Mouse (Mus musculus): ENCODE data around the gene Npepps. TPM values are rescaled to one million over a fixed set of nuclear protein-coding genes. Genes with fewer than 3 reads are reported as not detected.
A peak's percentile ranks its signal among the peaks of the same experiment; 100 is the strongest.
"Not testable (repeated sequence)": the region's sequence is repeated elsewhere in the genome, so short reads cannot be mapped to it uniquely, and the experiment has no call there.

Gene Npepps
- polyA plus RNA-seq (2015; fragmentation: Nextera tagmentation; extraction: Ambion mirVana): 73.6 and 76.0 TPM in 2 replicates

DNA sequence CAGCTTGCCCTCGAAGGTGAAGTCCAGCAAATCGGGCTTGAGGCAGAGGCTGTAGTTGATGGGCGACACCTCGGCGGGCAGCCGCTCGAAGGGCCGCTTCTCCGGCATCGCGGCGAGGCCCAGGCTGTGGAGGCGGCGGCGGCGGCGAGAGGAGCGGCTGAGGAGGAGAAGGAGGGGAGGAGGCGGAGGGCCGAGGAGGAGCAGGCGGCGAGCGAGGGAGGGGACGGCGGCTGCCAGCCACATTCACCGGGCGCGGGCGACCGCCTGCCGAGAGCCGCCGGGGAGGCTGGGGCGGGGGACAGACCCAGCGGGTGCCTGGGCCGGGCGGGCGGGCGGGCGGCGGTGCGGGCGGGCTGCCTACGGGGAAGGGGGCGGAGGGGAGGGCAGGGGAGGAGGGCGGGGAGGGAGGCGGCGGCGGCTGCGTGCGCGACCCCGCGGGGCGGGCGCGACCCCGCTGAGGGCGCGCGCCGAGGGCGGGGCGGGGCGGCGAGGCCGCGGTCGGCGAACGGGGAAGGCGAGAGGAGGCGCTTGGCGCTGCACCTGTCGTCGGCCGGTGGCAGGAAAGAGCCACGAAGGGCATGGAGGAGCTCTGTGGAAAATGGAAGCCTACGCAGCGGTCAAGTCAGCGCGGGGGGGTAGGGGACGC is at the start of gene Npepps:
TSS of gene Npepps (minus strand) at position 423 of the 646 bp plus-strand sequence.
- Histone ChIP-seq H3K9ac (peak within 1 kb of the TSS; percentile 100), H3K4me1 (peaks cover 21% of the 10 kb centered on the region), H3K27me3 (no peaks in the 10 kb centered on the region), H3K4me3 (peak within 1 kb of the TSS; percentile 100), H3K4me2 (peak within 1 kb of the TSS; percentile 79), H3K9me3 (no peaks in the 10 kb centered on the region), H3K36me3 (no peaks in the 10 kb centered on the region), H3K27ac (peak within 1 kb of the TSS; percentile 98)
- WGBS: 1% methylated on average over 61 of the region's 83 CpGs
- peak; percentile 84 for ATAC-seq (ENCODE audit: borderline replicate concordance, extremely low read depth, low FRiP score, low TSS enrichment)

DNA sequence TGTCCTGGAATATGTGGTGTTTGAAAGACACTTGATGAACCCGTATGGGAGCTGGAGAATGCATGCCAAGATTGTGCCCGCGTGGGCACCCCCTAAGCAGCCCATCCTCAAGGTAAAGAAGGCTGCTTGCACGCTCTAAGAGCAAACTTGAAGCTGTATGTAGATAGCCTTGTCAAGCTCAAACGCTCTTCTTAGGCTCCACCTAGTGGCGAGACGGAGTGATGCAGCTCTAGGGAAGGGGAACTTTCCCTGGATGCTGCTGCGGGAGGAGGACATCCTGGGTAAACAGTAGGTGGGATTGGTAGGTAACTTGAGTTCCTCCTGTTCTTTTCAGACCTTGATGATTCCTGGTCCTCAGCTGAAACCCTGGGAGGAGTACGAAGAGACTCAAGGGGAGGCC is 47.7 kb upstream of the Npepps start:
- H3K4me1 ChIP-seq: peaks cover 3% of the 10 kb centered on the region
- WGBS: 18% methylated on average over 9 of the region's 9 CpGs
- H3K9me3 ChIP-seq: no peaks in the 10 kb centered on the region
- no peaks in the 10 kb centered on the region for H3K27me3 ChIP-seq
- H3K36me3 ChIP-seq: peaks cover 59% of the 10 kb centered on the region
- no peak for ATAC-seq (ENCODE audit: borderline replicate concordance, extremely low read depth, low FRiP score, low TSS enrichment)
- no peak overlapping the region for H3K9ac ChIP-seq
- no peak overlapping the region for H3K27ac ChIP-seq
- H3K4me3 ChIP-seq: no peak overlapping the region
- no peak overlapping the region for H3K4me2 ChIP-seq

- WGBS: 58% methylated on average over 1 of the region's 1 CpGs
- Histone ChIP-seq H3K4me2 (no peak overlapping the region), H3K9ac (no peak overlapping the region), H3K4me1 (no peaks in the 10 kb centered on the region), H3K36me3 (peaks cover 66% of the 10 kb centered on the region), H3K27me3 (no peaks in the 10 kb centered on the region), H3K27ac (no peak overlapping the region), H3K4me3 (no peak overlapping the region), H3K9me3 (no peaks in the 10 kb centered on the region)
- ATAC-seq (ENCODE audit: borderline replicate concordance, extremely low read depth, low FRiP score, low TSS enrichment): no peak
Observed at GRCm38 (mm10) chr11:97325224-97325623, 44.8 kb upstream of the Npepps start.

DNA sequence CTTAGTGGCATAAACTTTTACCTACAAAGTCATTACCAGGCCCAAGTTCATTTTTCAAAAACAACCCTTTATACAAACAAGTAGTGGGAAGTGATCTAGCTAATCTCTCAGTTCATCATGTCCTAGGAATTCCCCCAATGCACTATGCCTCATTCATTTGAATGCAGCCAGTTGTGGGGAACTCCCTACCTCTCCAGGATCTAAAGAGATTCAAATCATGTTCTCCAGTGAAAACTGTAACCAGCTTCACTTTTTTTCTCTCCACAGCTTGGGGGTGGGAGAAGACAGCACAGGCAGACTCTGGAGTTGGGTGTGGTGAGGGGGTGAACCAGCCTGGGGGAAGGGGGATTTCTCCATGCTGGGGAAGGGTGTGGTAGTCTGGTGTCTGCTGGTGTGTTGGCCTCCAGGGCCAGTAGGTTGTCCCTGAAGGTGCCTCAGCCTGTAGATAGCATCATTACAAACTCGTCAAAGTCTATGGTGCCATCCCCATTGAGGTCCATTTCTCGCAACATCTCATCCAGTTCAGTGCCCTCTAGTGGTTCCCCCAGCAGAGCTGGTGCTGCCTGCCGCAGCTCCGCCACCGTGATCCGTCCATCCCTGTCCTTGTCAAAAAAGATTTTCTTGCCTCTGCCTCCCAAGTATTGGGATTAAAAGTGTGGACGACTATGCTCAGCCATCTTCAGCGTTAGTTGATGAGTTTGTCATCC is 41.6 kb upstream of the Npepps start:
- not testable (repeated sequence) for H3K4me1 ChIP-seq; H3K9me3 ChIP-seq; H3K27ac ChIP-seq; ATAC-seq (ENCODE audit: borderline replicate concordance, extremely low read depth, low FRiP score, low TSS enrichment); H3K27me3 ChIP-seq; H3K4me3 ChIP-seq; H3K4me2 ChIP-seq; H3K9ac ChIP-seq
- WGBS: 82% methylated on average over 8 of the region's 8 CpGs
- H3K36me3 ChIP-seq: peaks cover 47% of the 10 kb centered on the region

DNA sequence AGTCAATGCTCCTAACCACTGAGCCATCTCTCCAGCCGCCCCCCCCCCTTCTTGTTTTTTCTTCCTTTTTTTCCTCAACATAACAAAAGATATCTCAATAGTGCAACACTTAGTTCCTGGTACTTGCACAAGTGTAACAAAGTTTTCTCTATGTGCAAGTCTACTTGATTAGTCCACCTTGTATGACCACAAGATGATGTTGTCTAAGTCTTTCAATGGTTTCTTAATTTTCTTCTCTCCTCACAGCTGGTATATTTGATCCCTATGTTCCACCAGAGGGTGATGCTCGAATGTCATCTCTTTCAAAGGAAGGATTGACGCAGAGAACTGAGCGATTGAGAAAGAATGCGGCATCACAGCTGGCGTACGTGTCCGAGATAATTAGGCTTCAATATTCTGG is 40.8 kb upstream of the Npepps start:
- ATAC-seq (ENCODE audit: borderline replicate concordance, extremely low read depth, low FRiP score, low TSS enrichment): no peak
- peaks cover 6% of the 10 kb centered on the region for H3K4me1 ChIP-seq
- H3K27ac ChIP-seq: no peak overlapping the region
- no peaks in the 10 kb centered on the region for H3K9me3 ChIP-seq
- no peaks in the 10 kb centered on the region for H3K27me3 ChIP-seq
- 87% methylated on average over 8 of the region's 8 CpGs for WGBS
- no peak overlapping the region for H3K4me2 ChIP-seq
- no peak overlapping the region for H3K4me3 ChIP-seq
- no peak overlapping the region for H3K9ac ChIP-seq
- H3K36me3 ChIP-seq: peaks cover 39% of the 10 kb centered on the region

GRCm38 (mm10) chr11:97315504-97316503 is 35.4 kb upstream of the Npepps start, which contains the start of gene Mrpl45:
Gene Mrpl45 (plus strand): TSS chr11:97315716.
- Histone ChIP-seq H3K9me3 (no peaks in the 10 kb centered on the region), H3K27me3 (no peaks in the 10 kb centered on the region), H3K4me2 (peak within 1 kb of the TSS; percentile 57), H3K4me3 (peak within 1 kb of the TSS; percentile 63), H3K36me3 (0 out of 2 replicates have a peak, but pooled peaks cover 5% of the 10 kb centered on the region), H3K9ac (peak within 1 kb of the TSS; percentile 57), H3K27ac (peak within 1 kb of the TSS; percentile 66), H3K4me1 (peaks cover 10% of the 10 kb centered on the region)
- ATAC-seq (ENCODE audit: borderline replicate concordance, extremely low read depth, low FRiP score, low TSS enrichment): peak; percentile 95
- under 1% methylated on average over 50 of the region's 50 CpGs for WGBS

DNA sequence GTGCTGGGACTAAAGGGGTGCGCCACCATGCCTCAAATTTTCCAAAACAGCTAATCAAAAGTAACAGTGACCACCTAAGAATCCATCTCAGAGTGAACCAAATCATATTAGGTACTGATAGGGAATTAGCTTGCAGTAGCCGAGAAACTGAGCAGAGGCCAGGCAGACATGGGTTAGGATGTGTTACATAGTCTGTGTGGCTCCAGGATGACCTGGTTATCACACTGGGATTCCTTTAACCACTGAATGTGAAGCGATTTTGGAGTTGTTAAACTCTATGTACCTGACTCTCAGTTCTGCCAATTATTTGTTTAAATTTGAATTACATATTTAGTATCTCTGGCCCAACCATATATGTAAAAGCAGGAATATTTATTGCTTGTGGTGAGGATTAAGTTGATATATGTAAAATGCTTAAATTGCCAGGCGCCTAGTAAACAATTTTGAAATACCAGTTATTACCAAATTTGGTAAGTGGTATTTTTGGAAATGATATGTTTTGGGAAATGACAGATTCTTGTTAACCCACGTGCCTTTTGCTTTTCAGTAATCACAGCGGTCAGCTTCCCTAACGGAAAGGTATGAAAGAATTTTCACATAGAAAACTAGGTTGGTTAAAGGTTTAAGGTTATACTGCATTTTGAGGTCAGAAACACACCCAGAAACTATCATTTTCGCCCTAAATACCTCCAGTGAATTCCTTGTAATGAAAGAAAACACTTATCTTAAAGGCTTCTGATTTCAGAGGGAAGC is 34.5 kb upstream of the Npepps start:
- H3K9me3 ChIP-seq: no peaks in the 10 kb centered on the region
- no peak for ATAC-seq (ENCODE audit: borderline replicate concordance, extremely low read depth, low FRiP score, low TSS enrichment)
- H3K36me3 ChIP-seq: 0 out of 2 replicates have a peak, but pooled peaks cover 3% of the 10 kb centered on the region
- H3K4me3 ChIP-seq: peak overlapping the region; percentile 63
- H3K27ac ChIP-seq: peak overlapping the region; percentile 56
- H3K9ac ChIP-seq: no peak overlapping the region
- 40% methylated on average over 8 of the region's 8 CpGs for WGBS
- peaks cover 17% of the 10 kb centered on the region for H3K4me1 ChIP-seq
- H3K27me3 ChIP-seq: no peaks in the 10 kb centered on the region
- peak overlapping the region; percentile 57 for H3K4me2 ChIP-seq

- Histone ChIP-seq H3K4me1 (peaks cover 23% of the 10 kb centered on the region), H3K4me3 (no peak overlapping the region), H3K9me3 (no peaks in the 10 kb centered on the region), H3K27me3 (no peaks in the 10 kb centered on the region), H3K36me3 (0 out of 2 replicates have a peak, but pooled peaks cover 2% of the 10 kb centered on the region), H3K27ac (no peak overlapping the region), H3K9ac (no peak overlapping the region), H3K4me2 (no peak overlapping the region)
- 88% methylated on average over 3 of the region's 3 CpGs for WGBS
- no peak for ATAC-seq (ENCODE audit: borderline replicate concordance, extremely low read depth, low FRiP score, low TSS enrichment)
Observed at GRCm38 (mm10) chr11:97314110-97314509, 33.7 kb upstream of the Npepps start.

- not testable (repeated sequence) for H3K27ac ChIP-seq; H3K27me3 ChIP-seq; H3K4me3 ChIP-seq; H3K9ac ChIP-seq; H3K36me3 ChIP-seq; ATAC-seq (ENCODE audit: borderline replicate concordance, extremely low read depth, low FRiP score, low TSS enrichment); H3K9me3 ChIP-seq; H3K4me2 ChIP-seq
- 62% methylated on average over 1 of the region's 1 CpGs for WGBS
- H3K4me1 ChIP-seq: peaks cover 24% of the 10 kb centered on the region
Observed at GRCm38 (mm10) chr11:97312871-97313270, 32.4 kb upstream of the Npepps start.

GRCm38 (mm10) chr11:97310895-97311631 is 30.6 kb upstream of the Npepps start:
- Histone ChIP-seq H3K9ac (peak overlapping the region; percentile 34), H3K36me3 (no peaks in the 10 kb centered on the region), H3K9me3 (no peaks in the 10 kb centered on the region), H3K4me2 (peak overlapping the region; percentile 84), H3K27me3 (no peaks in the 10 kb centered on the region), H3K27ac (peak overlapping the region; percentile 74), H3K4me3 (peak overlapping the region; percentile 21), H3K4me1 (peaks cover 17% of the 10 kb centered on the region)
- no peak for ATAC-seq (ENCODE audit: borderline replicate concordance, extremely low read depth, low FRiP score, low TSS enrichment)
- 8% methylated on average over 18 of the region's 18 CpGs for WGBS

Measured in lung, embryonic 15.5 days (tissue).